Mouse (Mus musculus): Measurements from ENCODE around the gene Nav1. TPM values are rescaled to one million over a fixed set of nuclear protein-coding genes. Genes with fewer than 3 reads are reported as not detected.

Gene Nav1
- polyA plus RNA-seq, 2 experiments = 14.4 to 26.8 TPM

GRCm38 (mm10) chr1:135517469-135517868 lies 89.6 kb downstream of the Nav1 start:
- no peak overlapping the region for H3K4me2 ChIP-seq (replicated peaks; ENCODE audit: low read depth, low read length, severe bottlenecking)
- no peak for TF ChIP-seq POLR2A (IDR thresholded peaks at IDR 0.05; ENCODE audit: borderline replicate concordance, extremely low read depth, insufficient read depth, insufficient read length)
- ATAC-seq (ENCODE audit: low FRiP score, low read depth) = no peak
- WGBS = 84% methylated on average over 6 of the region's 6 CpGs
- H3K27me3 ChIP-seq (ENCODE audit: control insufficient read depth, insufficient read depth, low read length) = no peaks in the 10 kb centered on the region
- peaks cover 39% of the 10 kb centered on the region for H3K4me1 ChIP-seq (ENCODE audit: control insufficient read depth, insufficient read depth, low read length)
- H3K9me3 ChIP-seq (ENCODE audit: control insufficient read depth, low read length) = peaks cover 4% of the 10 kb centered on the region
- H3K27ac ChIP-seq (replicated peaks; ENCODE audit: low read depth, low read length) = no peak overlapping the region
- no peaks in the 10 kb centered on the region for H3K36me3 ChIP-seq (ENCODE audit: control insufficient read depth, insufficient read depth, low read length)
- no peak overlapping the region for H3K4me3 ChIP-seq (replicated peaks; ENCODE audit: low read length)
- no peak overlapping the region for H3K9ac ChIP-seq (ENCODE audit: low read depth, low read length, severe bottlenecking)
- DNase-seq (ENCODE audit: low spot score) = no peak

- no peak for ATAC-seq (ENCODE audit: low FRiP score, low read depth)
- H3K4me1 ChIP-seq (ENCODE audit: control insufficient read depth, insufficient read depth, low read length) = peaks cover 39% of the 10 kb centered on the region
Observed at GRCm38 (mm10) chr1:135516511-135517305, 90.4 kb downstream of the Nav1 start.

GRCm38 (mm10) chr1:135515633-135516238 lies 91.4 kb downstream of the Nav1 start:
- H3K4me1 ChIP-seq (ENCODE audit: control insufficient read depth, insufficient read depth, low read length) = peaks cover 45% of the 10 kb centered on the region
- H3K4me3 ChIP-seq (replicated peaks; ENCODE audit: low read length) = no peak overlapping the region
- DNase-seq (ENCODE audit: low spot score) (no peak), ATAC-seq (ENCODE audit: low FRiP score, low read depth) (no peak)
- H3K9ac ChIP-seq (ENCODE audit: low read depth, low read length, severe bottlenecking) = no peak overlapping the region
- H3K36me3 ChIP-seq (ENCODE audit: control insufficient read depth, insufficient read depth, low read length) = no peaks in the 10 kb centered on the region
- H3K27ac ChIP-seq (replicated peaks; ENCODE audit: low read depth, low read length) = no peak overlapping the region
- H3K9me3 ChIP-seq (ENCODE audit: control insufficient read depth, low read length) = no peaks in the 10 kb centered on the region
- H3K27me3 ChIP-seq (ENCODE audit: control insufficient read depth, insufficient read depth, low read length) = no peaks in the 10 kb centered on the region
- H3K4me2 ChIP-seq (replicated peaks; ENCODE audit: low read depth, low read length, severe bottlenecking) = no peak overlapping the region
- TF ChIP-seq POLR2A (IDR thresholded peaks at IDR 0.05; ENCODE audit: borderline replicate concordance, extremely low read depth, insufficient read depth, insufficient read length) = no peak
- WGBS = 70% methylated on average over 12 of the region's 12 CpGs

More at GRCm38 (mm10) chr1:135516511-135517305, 90.4 kb downstream of the Nav1 start:
- no peak overlapping the region for H3K4me3 ChIP-seq (replicated peaks; ENCODE audit: low read length)
- H3K27me3 ChIP-seq (ENCODE audit: control insufficient read depth, insufficient read depth, low read length) = no peaks in the 10 kb centered on the region
- H3K4me2 ChIP-seq (replicated peaks; ENCODE audit: low read depth, low read length, severe bottlenecking) = no peak overlapping the region
- WGBS = 48% methylated on average over 10 of the region's 10 CpGs
- no peak overlapping the region for H3K27ac ChIP-seq (replicated peaks; ENCODE audit: low read depth, low read length)
- TF ChIP-seq POLR2A (IDR thresholded peaks at IDR 0.05; ENCODE audit: borderline replicate concordance, extremely low read depth, insufficient read depth, insufficient read length) = no peak
- no peaks in the 10 kb centered on the region for H3K36me3 ChIP-seq (ENCODE audit: control insufficient read depth, insufficient read depth, low read length)
- DNase-seq (ENCODE audit: low spot score) = no peak
- H3K9me3 ChIP-seq (ENCODE audit: control insufficient read depth, low read length) = peaks cover 3% of the 10 kb centered on the region
- H3K9ac ChIP-seq (ENCODE audit: low read depth, low read length, severe bottlenecking) = no peak overlapping the region

- no peaks in the 10 kb centered on the region for H3K27me3 ChIP-seq (ENCODE audit: control insufficient read depth, insufficient read depth, low read length)
- ATAC-seq (ENCODE audit: low FRiP score, low read depth) = no peak
- no peak overlapping the region for H3K4me2 ChIP-seq (replicated peaks; ENCODE audit: low read depth, low read length, severe bottlenecking)
- 67% methylated on average over 9 of the region's 9 CpGs for WGBS
- no peaks in the 10 kb centered on the region for H3K9me3 ChIP-seq (ENCODE audit: control insufficient read depth, low read length)
- no peak for TF ChIP-seq POLR2A (IDR thresholded peaks at IDR 0.05; ENCODE audit: borderline replicate concordance, extremely low read depth, insufficient read depth, insufficient read length)
- no peak overlapping the region for H3K4me3 ChIP-seq (replicated peaks; ENCODE audit: low read length)
- no peaks in the 10 kb centered on the region for H3K36me3 ChIP-seq (ENCODE audit: control insufficient read depth, insufficient read depth, low read length)
- H3K9ac ChIP-seq (ENCODE audit: low read depth, low read length, severe bottlenecking) = no peak overlapping the region
- DNase-seq (ENCODE audit: low spot score) = no peak
- H3K27ac ChIP-seq (replicated peaks; ENCODE audit: low read depth, low read length) = 0 out of 2 replicates have a peak overlapping the region, but pooled peaks have one; percentile 19
- H3K4me1 ChIP-seq (ENCODE audit: control insufficient read depth, insufficient read depth, low read length) = peaks cover 52% of the 10 kb centered on the region
Observed at GRCm38 (mm10) chr1:135514913-135515632, 92.0 kb downstream of the Nav1 start.

- Histone ChIP-seq H3K4me3 (replicated peaks; ENCODE audit: low read length) (no peak overlapping the region), H3K36me3 (ENCODE audit: control insufficient read depth, insufficient read depth, low read length) (no peaks in the 10 kb centered on the region), H3K27me3 (ENCODE audit: control insufficient read depth, insufficient read depth, low read length) (no peaks in the 10 kb centered on the region), H3K9ac (ENCODE audit: low read depth, low read length, severe bottlenecking) (no peak overlapping the region), H3K4me2 (replicated peaks; ENCODE audit: low read depth, low read length, severe bottlenecking) (no peak overlapping the region), H3K27ac (replicated peaks; ENCODE audit: low read depth, low read length) (no peak overlapping the region), H3K9me3 (ENCODE audit: control insufficient read depth, low read length) (no peaks in the 10 kb centered on the region), H3K4me1 (ENCODE audit: control insufficient read depth, insufficient read depth, low read length) (peaks cover 62% of the 10 kb centered on the region)
- DNase-seq (ENCODE audit: low spot score) = no peak
- TF ChIP-seq POLR2A (IDR thresholded peaks at IDR 0.05; ENCODE audit: borderline replicate concordance, extremely low read depth, insufficient read depth, insufficient read length) = no peak
- WGBS = 77% methylated on average over 4 of the region's 4 CpGs
- ATAC-seq (ENCODE audit: low FRiP score, low read depth) = no peak
Observed at GRCm38 (mm10) chr1:135514046-135514445, 93.0 kb downstream of the Nav1 start.

Measured in limb, embryonic 14.5 days (tissue).